Mouse (Mus musculus) lung, postnatal 10 days (tissue): ENCODE results near the gene Nt5c.
"Not testable (repeated sequence)": the region's sequence is repeated elsewhere in the genome, so short reads cannot be mapped to it uniquely, and the experiment has no call there.

Source experiments
- DNase-seq: peaks from one replicate; pipeline ENCODE4 v3.0.0; 2021

Gene Nt5c

DNA sequence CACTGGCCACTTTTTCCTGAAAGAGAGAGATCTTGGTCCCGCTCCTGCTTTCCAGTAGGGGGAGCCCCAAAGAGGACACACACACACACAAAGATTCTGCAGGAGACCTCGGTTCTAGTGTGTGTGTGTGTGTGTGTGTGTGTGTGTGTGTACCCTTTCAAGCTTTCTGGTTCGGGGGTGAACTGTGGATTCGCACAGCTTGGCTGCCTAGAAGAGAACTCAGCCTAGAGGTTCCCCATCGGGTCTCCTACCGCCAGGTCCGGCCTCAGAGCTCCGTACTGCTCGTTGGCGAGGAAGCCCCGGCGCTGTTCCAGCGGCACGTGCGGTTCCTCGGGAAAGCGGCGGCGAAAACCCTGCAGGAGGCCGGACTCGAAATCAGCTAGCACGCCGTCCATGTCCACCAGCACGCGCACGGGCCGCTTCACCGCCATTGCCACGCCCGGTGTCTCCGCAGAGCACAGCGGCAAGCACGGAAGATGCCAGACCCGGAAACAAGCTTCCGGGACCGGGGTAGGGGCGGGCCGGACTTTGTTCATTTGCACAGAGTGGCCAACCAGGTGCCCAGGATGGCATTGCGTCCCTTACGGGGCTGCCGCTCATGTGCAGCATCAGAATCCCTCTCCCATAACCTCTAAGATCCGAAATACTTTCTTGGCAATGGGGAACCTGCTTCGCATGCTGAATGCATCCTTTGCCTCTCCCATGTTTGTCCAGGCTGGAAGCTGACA lies at the start of gene Nt5c:
Gene Nt5c (minus strand): TSS at position 507 of the 728 bp plus-strand sequence.
- peak; percentile 88 for DNase-seq

DNA sequence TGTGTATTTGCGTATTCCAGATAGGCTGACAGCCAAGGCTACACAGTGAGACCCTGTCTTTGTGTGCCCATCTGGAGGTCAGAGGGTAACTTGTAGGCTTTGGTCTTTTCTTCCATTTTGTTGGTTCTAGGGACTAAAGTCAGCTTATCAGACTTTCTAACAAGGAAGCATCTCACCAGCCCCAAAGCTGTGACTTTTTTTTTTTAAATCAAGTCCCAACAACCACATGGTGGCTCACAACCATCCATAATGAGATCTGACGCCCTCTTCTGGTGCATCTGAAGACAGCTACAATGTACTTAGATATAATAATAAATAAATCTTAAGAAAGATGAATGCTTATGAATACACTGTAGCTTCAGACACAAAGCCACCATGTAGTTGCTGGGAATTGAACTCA lies 46.4 kb upstream of the Nt5c start:
- no peak for DNase-seq

DNA sequence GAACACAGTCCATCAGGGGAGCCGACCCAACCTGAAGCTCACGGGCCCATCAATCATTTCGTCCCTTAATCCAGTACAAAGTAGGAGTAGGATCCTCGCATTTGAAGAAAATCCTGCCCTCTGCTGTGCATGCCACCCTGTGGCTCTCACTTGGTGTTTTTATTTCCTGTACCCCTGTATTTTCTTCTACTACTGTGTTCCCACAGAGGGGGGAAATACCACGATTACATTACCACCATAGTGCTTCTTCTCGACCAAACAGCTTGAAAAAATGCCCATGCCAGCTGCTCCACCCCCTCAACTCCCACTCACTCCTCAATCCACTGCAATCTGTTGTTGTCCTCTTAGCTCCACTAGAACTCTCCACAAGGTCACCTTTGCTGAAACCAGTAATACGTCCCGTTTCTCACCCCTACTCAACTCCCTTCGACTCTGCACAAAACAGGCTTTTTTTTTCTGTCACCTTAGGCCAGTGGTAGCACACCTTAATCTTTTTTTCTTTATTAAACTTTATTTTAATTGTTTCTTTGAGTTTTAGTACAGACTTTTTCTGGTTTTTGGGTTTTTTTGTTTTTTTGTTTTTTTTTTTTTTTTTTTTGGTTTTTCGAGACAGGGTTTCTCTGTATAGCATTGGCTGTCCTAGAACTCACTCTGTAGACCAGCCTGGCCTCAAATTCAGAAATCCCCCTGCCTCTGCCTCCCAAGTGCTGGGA lies 45.4 kb upstream of the Nt5c start:
- no peak for DNase-seq

DNA sequence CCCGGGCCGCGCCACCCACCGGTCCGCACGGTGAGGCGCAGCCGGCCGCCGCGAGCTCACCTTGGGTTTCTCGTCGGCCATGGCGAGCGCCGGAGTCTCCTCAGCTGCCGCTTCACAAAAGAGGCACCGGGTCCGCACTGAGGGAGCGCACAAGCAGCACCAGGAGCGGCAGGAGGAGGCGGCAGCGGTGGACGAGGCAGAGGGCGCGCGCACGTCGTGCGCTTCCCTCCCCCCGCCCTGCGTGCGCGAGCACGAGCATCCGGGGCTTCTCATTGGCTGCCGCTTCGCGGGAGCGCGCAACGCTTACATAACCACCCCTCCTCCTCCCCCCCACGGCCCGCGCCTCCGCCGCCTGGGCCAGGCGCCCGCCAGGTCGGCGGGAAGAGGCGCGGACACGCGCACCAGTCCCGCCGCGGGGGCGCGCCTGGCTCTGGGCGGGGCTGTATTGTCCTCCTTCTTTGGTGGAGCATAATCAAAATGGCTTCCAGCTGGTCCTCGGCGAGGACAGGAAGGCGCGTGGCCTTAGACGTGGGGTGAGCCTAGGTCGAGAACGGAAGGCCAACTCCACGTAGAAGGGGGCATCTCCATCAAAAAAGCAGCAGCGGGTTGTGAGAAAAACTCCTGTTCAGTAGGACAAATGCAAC lies 44.5 kb upstream of the Nt5c start, which contains the start of gene Sumo2:
Gene Sumo2 (minus strand): TSS at position 239 of the 644 bp plus-strand sequence.
- DNase-seq = peak; percentile 99

DNA sequence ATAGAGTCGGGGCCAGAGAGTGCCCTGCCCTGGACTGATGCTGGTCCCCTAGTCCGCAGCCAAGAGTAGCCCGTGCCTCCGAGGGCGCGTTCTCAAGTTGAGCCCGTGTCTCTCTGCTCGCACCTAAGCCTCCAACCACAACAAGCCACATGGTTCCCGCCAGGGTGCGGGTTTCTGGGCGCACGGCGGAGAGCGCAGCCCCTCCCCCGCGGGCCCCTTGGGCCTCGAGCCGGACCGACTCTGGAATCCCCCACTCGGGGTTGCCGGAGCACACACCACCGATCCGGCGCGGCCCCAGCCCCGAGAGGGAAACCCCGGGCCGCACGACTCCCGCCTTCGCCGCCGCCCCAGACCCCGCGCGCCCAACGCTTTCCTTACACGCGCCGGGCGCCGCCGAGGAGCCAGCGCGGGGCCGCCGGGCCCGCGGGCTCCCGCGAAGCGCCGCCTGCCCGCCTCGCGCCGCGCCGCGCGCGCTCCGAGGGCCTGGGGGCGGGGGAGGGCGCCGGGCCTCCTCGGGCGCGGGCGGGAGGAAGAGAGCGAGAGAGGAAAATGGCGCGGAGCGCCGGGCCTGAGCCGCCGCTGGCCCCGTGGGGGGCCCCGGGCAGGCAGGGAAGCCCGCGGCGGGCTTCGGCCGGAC lies 43.9 kb upstream of the Nt5c start:
- DNase-seq = peak; percentile 78

DNA sequence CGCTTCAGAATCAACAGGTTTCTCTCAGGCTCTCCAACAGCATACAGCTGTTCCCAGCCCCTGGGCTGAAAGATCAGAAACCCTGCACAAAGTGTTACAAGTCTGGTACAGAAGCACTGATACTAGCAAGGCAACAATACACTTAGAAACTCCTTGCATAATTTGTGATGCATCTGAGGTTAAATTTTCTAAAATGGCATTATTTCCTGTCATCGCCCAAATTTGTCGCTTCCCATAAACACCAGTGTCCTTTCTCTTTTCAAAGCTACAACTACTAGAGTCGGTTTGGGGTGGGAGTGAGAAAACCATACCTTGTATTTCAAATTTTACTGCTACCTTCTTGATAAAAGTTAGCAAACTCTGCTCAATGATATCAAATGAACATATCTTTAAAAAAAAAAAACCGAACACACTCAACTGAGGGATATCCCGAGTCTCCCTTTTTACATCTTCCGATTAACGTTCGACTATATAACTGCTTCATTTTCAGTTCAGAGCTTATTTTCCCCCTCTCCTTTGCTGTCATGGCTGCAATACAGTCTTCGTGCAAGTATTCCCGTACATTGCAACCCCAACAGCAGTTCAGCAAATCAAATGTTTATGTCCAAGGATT lies 43.2 kb upstream of the Nt5c start:
- no peak for DNase-seq

DNA sequence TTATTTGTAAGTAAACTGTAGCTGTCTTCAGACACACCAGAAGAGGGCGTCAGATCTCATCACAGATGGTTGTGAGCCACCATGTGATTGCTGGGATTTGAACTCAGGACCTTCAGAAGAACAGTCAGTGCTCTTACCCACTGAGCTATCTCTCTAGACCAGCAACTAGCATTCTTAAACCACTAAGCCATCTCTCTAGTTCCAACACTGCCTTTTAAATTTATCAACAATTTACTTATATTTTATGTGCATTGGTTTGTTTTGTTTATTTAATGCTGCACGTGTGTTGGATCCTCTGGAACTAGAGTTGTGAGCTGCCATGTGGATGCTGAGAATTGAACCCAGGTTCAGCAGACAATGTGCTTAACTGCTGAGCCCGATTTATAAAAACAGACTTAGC lies 34.8 kb upstream of the Nt5c start:
- not testable (repeated sequence) for DNase-seq

DNA sequence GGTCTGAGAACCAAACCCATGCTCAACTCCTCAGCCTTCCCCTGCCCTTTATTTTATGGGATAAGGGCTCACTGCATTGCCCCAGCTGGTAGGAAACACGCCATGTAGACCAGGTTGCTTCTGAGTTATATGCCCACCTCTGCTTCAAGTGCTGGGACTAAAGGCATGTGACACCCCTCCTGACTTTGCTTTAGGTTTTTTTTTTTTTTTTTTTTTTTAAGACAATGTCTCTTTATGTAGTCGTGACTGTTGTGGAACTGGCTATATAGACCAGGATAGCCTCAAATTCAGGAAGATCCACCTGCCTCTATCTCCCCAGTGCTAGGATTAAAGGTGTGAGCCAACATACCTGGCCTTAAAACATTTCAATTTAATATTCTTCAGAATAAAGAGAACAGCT lies 31.0 kb upstream of the Nt5c start:
- DNase-seq = no peak

DNA sequence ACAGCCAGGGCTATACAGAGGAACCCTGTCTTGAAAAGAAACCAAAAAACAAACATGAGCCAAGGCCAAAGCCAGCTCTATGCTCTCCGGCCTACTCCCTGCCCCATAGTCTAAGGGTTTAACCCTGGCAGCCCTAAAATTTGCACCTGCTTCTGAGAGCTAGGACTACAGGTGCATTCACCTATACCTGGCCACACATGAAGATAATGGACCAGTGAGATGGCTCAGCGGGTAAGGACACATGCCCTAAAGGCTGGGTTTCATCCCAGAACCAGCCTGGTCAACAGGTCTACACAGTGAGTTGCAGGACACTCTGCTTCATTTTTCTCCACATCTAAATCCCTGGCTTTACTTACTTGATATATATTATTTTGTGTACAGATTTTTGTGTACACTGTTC lies 30.6 kb upstream of the Nt5c start:
- DNase-seq = no peak

DNA sequence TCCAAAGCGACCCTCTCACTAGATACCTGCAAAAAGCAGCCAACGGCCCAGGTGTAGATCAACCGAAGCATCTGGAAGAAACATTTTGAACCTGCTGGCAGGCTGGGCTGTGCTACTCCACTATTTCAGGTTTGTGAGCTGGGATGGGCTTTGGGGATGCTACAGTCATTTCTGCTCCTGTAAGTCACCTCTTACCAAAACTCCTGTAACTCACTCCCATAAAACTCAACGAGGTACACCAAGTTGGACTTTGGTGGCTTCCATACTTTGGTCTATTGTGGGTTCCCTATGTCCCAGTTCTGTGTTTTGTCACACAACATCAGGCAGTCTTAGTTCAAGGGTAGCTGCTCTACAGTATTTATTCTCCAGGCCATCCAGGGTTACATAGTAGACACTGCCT lies 29.4 kb upstream of the Nt5c start:
- no peak for DNase-seq

DNA sequence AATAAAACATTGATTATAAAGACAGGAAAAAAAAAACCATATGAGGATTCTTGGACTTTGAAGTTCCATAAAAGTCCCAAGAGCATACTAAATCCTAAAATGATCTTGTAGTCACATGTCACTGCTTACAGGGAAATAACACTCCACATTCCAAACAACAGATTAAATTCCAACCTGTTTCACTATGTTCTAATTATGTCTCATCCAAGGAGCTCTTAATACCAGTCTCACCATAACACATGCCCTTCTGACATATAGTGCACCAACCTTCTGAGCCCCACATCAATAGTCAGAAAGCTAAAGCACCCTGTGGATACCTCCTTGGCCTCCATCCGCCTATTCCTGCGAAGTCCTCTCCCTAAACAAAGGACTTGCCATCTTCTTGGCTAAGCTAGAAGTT lies 28.6 kb upstream of the Nt5c start:
- no peak for DNase-seq

DNA sequence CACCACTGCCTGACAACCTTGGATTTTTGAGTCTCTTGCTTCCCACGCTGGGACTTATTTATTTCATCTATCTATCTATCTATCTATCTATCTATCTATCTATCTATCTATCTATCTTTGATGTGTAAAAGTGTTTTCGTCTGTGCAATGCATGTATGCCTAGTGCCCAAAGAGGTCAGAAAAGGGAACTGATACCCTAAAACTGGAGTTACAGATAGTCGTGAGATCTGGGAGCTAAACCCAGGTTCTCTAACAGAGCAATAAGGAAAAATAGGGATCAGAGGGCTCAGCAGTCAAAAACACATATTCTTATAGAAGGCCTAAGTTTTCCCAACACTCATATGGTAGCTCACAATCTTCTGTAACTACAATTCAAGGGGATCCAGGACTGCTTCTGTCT lies 27.9 kb upstream of the Nt5c start:
- no peak for DNase-seq

DNA sequence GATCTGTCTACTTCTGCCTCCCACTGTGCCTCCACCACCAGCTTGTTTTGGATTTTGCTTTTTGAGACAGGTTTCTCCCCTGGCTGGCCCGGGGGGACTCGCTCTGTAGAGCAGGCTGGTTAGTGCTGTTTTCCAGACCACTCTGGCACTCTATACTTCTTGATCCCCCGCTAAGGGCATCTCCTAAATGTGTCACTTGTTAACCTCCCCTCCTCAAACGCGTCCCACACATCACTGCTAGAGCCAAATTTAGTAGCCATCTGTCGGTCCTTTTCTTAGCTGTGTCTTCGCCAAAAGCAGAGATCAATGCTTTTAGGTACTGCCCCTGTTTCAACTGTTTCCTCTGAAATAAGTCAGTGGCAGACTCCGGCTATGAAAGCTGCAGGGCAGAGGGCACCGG lies 27.0 kb upstream of the Nt5c start:
- no peak for DNase-seq

DNA sequence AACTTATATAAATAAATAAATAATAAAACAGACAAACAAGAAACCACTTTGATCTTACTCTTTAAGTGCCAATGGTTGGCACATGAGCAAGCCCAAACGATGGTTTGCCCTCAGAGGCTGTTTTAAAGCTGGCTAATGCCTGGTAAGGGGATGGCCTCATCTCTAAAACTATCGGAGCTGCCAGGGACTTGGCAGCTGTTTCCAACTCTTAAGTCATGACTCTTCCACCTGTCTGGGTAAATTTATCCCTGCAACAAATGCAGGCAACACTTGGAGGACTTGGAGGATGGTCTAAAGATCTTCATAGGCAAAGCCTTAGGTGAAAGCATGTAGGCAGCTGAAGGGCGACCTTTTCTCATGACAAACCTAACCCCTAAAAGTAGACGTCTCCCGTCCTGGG lies 25.3 kb upstream of the Nt5c start:
- DNase-seq = no peak

DNA sequence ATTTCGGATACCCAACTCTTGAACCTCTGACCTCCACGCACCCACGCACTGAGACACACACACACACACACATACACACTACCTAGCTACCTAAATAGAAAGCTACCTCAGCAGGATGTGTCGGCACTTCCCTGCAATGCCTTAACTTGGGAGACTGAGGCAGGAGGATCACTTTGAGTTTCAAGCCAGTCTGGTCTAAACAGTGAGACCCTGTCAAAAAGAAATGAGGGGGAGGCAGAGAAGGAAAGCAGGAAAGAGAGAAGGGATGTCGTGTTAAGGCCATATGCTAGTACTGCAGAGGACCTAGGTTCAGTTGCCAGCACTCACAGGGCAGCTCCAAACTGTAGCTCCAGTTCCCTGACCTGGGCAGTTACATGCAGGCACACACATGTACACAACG lies 23.4 kb upstream of the Nt5c start:
- no peak for DNase-seq

DNA sequence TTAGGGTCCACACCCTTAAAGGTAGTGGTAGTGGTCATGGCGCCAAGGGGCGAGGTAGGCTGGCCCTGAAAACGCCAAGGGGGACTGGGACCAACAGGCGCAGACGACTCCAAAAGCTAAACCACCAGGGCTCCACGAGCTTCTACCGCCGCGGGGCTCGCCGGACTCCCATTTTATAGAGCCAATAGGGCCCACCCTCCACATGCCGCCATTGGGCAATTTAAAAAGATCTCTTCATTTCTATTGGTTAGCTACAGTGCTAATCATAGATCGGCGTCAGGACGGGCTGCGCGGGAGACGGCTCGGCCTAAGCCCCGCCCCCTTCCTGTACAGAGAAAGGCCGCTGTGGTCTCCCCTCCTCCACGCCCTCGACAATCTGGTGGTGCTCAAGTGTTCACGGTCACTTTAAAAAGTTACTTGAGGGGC lies 22.6 kb upstream of the Nt5c start, which contains the start of gene Jpt1:
Gene Jpt1 (minus strand): TSS at position 150 of the 426 bp plus-strand sequence.
- DNase-seq = peak; percentile 97

DNA sequence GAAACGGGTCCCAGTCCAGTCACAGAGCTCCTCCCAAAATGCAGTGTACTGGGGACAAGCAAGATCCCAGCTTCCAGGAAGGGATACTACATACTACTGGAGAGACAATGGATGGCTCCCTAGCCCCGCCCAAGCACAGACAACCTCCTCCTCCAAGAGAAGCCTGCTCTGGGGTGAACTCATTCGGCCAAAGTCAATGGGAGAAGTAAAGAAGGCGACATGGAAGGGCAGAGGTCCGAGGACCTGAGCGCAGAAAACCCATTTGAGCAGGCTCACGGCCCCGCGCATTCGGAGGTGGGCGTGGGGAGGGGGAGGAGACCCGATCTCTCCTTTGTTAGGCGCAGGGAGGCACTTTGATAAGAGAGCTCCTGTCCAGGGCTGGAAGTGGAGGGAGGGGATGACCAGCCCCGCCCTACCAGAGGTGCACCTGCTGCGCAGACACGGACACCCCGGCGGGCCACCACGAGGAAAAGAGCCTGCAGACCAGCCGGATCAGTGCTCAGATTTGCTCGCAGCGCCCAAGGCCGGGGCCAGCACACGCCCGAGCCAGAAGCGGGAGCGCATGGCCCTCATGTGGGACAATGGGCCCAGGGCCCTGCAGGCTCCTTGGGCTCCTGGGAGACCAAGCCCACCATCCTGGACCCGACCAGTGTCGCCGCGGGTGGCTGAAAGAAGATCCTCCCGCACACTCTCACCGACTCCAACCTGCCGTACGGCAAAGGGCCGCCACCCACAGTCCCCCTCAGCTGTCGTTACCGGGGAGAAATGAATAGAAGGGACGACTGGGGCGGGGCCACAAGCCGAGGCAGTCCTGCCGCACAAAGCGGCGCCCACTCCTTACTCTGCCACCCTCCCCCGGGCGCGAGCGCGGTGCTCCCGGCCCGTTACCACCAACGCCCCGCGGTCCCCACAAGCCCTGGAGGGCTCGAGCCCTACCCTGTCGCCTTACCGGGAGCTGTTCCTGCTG lies 21.9 kb upstream of the Nt5c start:
- peak; percentile 73 for DNase-seq

DNA sequence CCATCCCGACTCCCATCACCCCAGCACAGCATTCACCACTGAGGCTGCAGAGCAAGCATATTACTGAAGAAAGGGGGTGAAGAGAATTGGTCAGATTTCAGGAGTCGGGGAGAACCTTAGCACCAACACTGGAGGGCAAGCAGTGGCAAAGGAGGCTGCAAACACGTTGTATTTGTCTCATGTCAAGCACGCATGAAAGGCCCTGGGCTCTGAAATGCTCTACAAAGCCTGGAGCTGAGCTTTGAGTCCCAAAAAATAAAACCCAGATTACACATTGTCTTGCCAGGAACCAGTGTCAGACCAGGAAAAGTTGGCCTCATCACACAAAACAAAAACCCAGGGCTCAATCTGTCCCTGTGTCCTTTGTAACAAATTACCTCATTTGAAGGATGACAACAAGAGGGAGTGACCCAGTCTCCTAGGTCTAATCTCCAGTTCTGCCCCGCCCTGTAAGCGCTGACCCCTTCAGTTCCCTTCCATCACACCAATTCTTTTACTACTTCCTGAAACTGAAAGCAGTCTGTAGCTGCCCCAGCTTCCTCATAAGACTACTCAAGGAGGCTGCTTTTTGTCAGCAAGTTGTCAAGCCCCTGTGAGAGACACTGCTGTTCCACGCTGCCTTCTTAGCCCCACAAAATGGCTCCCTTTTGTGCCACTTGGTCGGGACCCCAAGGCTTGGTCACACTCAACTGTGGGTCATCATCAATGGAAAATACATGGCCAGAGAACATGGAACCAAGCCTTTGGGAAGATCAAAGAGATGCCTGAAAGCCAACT lies 20.9 kb upstream of the Nt5c start:
- peak; percentile 63 for DNase-seq

DNA sequence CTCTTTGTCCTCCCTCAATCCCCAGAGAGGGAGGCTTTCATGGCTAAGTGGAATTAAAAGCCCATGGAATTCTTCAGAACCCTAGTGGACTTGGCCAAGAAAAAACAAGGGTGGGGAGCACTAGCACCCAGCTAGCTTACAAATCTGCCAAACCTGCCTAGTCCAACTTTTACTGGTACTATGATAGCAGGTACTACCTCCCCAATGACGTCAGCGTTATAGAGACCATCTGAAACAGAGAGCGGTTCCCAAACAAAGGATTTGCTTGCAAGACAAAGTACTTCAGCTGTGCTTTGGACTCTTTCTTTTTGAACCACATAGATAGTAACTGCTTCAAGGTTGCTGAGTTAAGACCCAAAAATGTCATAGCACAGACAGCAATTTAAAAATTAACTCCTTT lies 20.3 kb upstream of the Nt5c start:
- no peak for DNase-seq

DNA sequence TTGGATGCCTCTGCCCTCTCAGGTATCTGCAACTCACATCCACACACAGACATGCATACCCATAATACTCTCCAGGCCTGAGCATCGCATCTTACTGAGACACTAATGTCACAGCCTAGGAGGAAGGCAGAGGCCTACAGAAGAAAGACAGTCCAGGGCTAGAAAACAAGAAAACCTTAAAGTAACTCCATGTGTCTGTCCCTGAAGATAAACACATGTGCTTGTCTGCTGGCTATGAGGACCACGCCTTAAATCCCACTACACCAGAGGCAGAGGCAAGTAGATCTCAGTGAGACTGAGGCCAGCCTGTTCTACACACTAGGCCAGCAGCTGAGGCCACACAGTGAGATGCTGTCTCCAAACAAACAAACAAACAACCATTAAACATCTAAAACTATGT lies 19.5 kb upstream of the Nt5c start:
- DNase-seq = no peak

DNA sequence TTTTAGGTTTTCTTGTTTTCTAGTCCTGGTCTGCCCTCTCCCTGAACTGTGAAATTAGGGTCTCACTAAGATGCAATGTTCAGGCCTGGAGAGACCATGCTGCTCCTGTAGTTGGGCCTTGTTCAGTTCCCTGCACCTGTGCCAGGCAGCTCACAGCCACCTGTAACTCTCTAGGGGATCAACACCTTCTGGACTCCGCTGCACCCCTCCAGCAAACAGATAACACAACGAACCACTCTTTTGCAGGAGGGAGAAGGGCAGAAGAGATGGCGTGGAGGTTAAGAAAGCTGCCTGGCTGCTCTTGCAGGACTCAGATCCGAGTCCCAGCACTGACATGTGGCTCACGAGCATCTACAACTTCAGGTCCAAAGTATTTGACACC lies 18.8 kb upstream of the Nt5c start:
- DNase-seq = no peak
